Mouse (Mus musculus) ES-Bruce4 (cell line): ENCODE measurements at regions not wholly inside any gene's neighbourhood (a gene's known extent, or its start where the extent isn't known, plus 50 kb on each side); places are given as distances from the start of the nearest gene placed in this dataset.

Experiments
- H3K27ac ChIP-seq: 2 replicates; pipeline ENCODE4 v1.5.1; 2012; ENCODE audit warnings: low read length, inconsistent platforms; ENCODE audit not compliant: insufficient read depth
- H3K27me3 ChIP-seq: 2 replicates; pipeline ENCODE4 v1.6.1; 2012; ENCODE audit warnings: mild to moderate bottlenecking, low read length, inconsistent platforms; ENCODE audit not compliant: control insufficient read depth, poor library complexity, insufficient read depth, severe bottlenecking
- H3K36me3 ChIP-seq: 2 replicates; pipeline ENCODE4 v1.6.1; 2012; ENCODE audit warnings: inconsistent platforms, mild to moderate bottlenecking, low read length, moderate library complexity; ENCODE audit not compliant: control insufficient read depth, poor library complexity, insufficient read depth, severe bottlenecking
- H3K4me1 ChIP-seq: one replicate; pipeline ENCODE4 v1.8.1; 2011; ENCODE audit warnings: low read length; ENCODE audit not compliant: control insufficient read depth, insufficient read depth
- H3K4me3 ChIP-seq: 2 replicates; pipeline ENCODE4 v1.5.1; 2011; ENCODE audit warnings: low read depth, mild to moderate bottlenecking, low read length
- H3K9ac ChIP-seq: 2 replicates; pipeline ENCODE4 v1.6.1; 2012; ENCODE audit warnings: low read depth, mild to moderate bottlenecking, inconsistent platforms; ENCODE audit not compliant: poor library complexity, severe bottlenecking
- H3K9me3 ChIP-seq: replicated peaks from 2 replicates; pipeline ENCODE4 v1.6.1; 2012; ENCODE audit warnings: mild to moderate bottlenecking, low read length, inconsistent platforms; ENCODE audit not compliant: control insufficient read depth, poor library complexity, insufficient read depth, severe bottlenecking
- CTCF ChIP-seq: IDR thresholded peaks from one replicate; pipeline ENCODE4 v1.8.1; 2011; ENCODE audit warnings: low read depth, low read length
- EP300 ChIP-seq: IDR thresholded peaks from 2 replicates; pipeline ENCODE4 v1.6.1; 2011; ENCODE audit warnings: low read depth, low read length; ENCODE audit not compliant: insufficient read depth
- POLR2A ChIP-seq: IDR thresholded peaks from one replicate; pipeline ENCODE4 v1.8.1; 2011; ENCODE audit warnings: low read length; ENCODE audit not compliant: insufficient read depth

DNA sequence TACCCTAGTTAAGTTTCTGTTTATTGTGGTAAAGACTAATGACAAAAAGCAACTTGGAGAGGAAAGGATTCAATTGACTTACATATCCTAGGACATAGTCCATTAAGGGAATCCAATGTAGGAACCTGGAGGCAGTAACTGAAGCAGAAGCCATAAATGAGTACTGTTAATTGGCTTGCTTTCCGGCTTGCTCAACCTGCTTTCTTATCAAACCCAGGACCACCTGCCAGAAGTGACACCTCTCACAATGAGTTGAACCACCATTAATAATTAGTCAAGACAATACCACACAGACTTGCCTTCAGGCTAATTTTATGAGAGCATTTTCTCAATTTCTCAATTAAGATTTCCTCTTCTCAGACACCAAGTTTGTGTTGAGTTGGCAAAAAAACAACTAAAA is 148.8 kb downstream of the Ccser2 start:
- Histone ChIP-seq H3K36me3 (no peaks in the 10 kb centered on the region), H3K9ac (no peak overlapping the region), H3K9me3 (no peaks in the 10 kb centered on the region), H3K27ac (no peak overlapping the region), H3K4me3 (no peak overlapping the region), H3K27me3 (no peaks in the 10 kb centered on the region), H3K4me1 (no peaks in the 10 kb centered on the region)
- TF ChIP-seq EP300 (no peak), CTCF (no peak), POLR2A (no peak)

GRCm38 (mm10) chr14:36802418-36802817 is 166.2 kb downstream of the Ccser2 start:
- H3K9ac ChIP-seq = no peak overlapping the region
- H3K36me3 ChIP-seq = no peaks in the 10 kb centered on the region
- H3K27ac ChIP-seq = no peak overlapping the region
- no peak overlapping the region for H3K4me3 ChIP-seq
- H3K9me3 ChIP-seq = no peaks in the 10 kb centered on the region
- TF ChIP-seq EP300 (no peak), POLR2A (no peak), CTCF (no peak)
- no peaks in the 10 kb centered on the region for H3K4me1 ChIP-seq
- no peaks in the 10 kb centered on the region for H3K27me3 ChIP-seq

DNA sequence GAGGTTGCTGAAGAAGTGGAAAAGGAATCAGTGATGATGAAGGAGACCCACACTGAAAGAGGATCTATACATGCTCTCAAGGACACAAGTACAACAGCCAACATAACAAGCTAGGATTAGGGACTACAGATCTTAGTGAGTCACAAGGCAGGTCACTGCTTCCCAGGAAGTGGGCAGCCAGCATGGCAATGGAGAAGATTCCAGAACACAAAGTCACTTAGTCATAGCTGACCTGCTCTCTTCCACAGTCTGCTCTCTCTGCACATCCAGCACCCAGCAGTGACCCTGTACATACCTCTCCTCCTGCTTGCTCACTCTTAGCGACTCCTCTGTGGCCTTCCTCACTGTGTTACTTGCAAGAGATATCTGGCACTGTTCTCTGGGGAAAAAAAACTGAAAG is 168.8 kb downstream of the Ccser2 start:
- Histone ChIP-seq H3K27me3 (no peaks in the 10 kb centered on the region), H3K27ac (no peak overlapping the region), H3K4me1 (no peaks in the 10 kb centered on the region), H3K4me3 (no peak overlapping the region), H3K9me3 (no peaks in the 10 kb centered on the region), H3K36me3 (no peaks in the 10 kb centered on the region), H3K9ac (no peak overlapping the region)
- no peak for TF ChIP-seq CTCF

- Histone ChIP-seq H3K36me3 (no peaks in the 10 kb centered on the region), H3K4me1 (no peaks in the 10 kb centered on the region), H3K27ac (no peak overlapping the region), H3K27me3 (no peaks in the 10 kb centered on the region), H3K9me3 (no peaks in the 10 kb centered on the region), H3K4me3 (no peak overlapping the region), H3K9ac (no peak overlapping the region)
- TF ChIP-seq EP300 (no peak), CTCF (no peak), POLR2A (no peak)
Observed at GRCm38 (mm10) chr14:36781882-36782281, 186.7 kb downstream of the Ccser2 start.

DNA sequence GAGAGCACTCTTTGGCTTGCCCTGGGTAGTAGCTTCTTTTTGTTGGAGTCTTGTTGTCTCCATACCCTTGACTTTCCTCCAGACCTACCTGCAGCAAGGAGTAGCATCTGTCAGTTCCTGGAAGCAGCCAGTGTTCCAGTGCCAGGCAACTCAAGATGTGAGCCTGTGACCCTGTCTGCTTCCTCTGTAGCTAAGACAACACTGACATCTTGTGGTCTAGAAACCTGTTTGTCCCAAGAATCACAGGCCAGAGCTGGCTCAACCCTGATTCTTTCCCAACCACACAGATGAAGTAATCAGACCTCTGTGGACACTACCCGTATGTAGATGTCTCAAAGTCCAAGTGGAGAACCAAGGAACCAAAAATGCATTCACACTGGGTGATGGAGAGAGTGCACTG is 189.6 kb downstream of the Ccser2 start:
- TF ChIP-seq POLR2A (no peak), CTCF (no peak), EP300 (no peak)
- H3K4me1 ChIP-seq = no peaks in the 10 kb centered on the region

DNA sequence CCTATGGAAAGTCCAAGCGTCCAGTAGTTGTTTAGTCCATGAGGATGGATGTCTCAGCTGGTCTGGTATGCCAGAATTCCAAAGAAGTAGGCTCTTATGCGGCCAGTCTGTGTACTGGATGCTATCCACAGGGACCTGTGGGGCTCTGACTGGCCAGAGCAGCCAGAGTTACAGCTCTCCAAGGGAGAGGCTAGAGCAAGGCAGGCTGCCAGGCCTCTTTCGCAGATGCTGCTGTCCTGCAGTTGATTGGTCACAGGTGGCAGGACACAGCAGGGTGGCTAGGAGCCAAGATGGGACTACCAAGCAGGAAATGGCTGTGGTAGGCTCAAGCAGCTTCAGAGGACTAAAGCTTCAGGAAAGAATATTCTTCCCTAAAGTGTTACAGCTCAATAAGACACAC is 194.2 kb downstream of the Ccser2 start:
- Histone ChIP-seq H3K4me3 (no peak overlapping the region), H3K27me3 (no peaks in the 10 kb centered on the region), H3K27ac (no peak overlapping the region), H3K9me3 (no peaks in the 10 kb centered on the region), H3K4me1 (no peaks in the 10 kb centered on the region), H3K36me3 (no peaks in the 10 kb centered on the region), H3K9ac (no peak overlapping the region)
- TF ChIP-seq POLR2A (no peak), CTCF (no peak), EP300 (no peak)

More for the DNA sequence above, 189.6 kb downstream of the Ccser2 start:
- no peak overlapping the region for H3K27ac ChIP-seq
- H3K27me3 ChIP-seq = no peaks in the 10 kb centered on the region
- no peak overlapping the region for H3K4me3 ChIP-seq
- H3K36me3 ChIP-seq = no peaks in the 10 kb centered on the region
- H3K9me3 ChIP-seq = no peaks in the 10 kb centered on the region
- H3K9ac ChIP-seq = no peak overlapping the region

DNA sequence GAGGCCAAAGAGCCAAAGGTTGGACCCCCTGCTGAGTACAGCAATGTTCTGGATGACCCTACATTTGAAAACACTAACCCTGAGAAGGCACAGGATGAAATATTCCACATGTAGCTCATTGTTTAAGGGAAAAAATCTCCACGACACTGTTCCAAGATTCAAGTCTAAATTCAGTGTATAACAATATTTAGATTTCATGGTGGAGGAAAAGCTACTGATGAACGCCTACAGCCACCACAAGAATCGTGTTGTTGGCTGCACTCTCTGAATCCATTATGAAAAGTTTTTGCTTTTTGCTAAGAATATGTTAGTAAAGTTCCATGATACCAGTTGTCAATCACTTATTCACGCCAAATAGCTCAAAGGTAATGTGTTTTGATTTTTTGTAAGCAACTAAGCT is 204.2 kb downstream of the Ccser2 start:
- no peak overlapping the region for H3K9ac ChIP-seq
- H3K27me3 ChIP-seq = no peaks in the 10 kb centered on the region
- no peaks in the 10 kb centered on the region for H3K36me3 ChIP-seq
- no peaks in the 10 kb centered on the region for H3K4me1 ChIP-seq
- no peaks in the 10 kb centered on the region for H3K9me3 ChIP-seq
- no peak overlapping the region for H3K27ac ChIP-seq
- TF ChIP-seq POLR2A (no peak), CTCF (no peak), EP300 (no peak)
- H3K4me3 ChIP-seq = no peak overlapping the region
